Mouse (Mus musculus) forebrain, embryonic 12.5 days (tissue): ENCODE results near the gene Prtg. TPM values are rescaled to one million over a fixed set of nuclear protein-coding genes. Genes with fewer than 3 reads are reported as not detected.

Experiments
- ATAC-seq: fragments of 200-750 bp; cut with Nextera tagmentation; 2 replicates; pipeline ENCODE4 v1.8.0; 2017; ENCODE audit warnings: moderate TSS enrichment; ENCODE audit not compliant: low FRiP score
- H3K27ac ChIP-seq: fragments of 300-500 bp; sonication (generic); 2 replicates; pipeline ENCODE4 v1.5.1; 2016; ENCODE audit warnings: mild to moderate bottlenecking
- H3K27me3 ChIP-seq: fragments of 300-500 bp; sonication (generic); 2 replicates; pipeline ENCODE4 v1.6.1; 2016; ENCODE audit warnings: mild to moderate bottlenecking
- H3K36me3 ChIP-seq: fragments of 300-500 bp; sonication (generic); replicated peaks from 2 replicates; pipeline ENCODE4 v1.6.1; 2016; ENCODE audit warnings: mild to moderate bottlenecking
- H3K4me1 ChIP-seq: fragments of 300-500 bp; sonication (generic); 2 replicates; pipeline ENCODE4 v1.6.1; 2016
- H3K4me2 ChIP-seq: fragments of 300-500 bp; sonication (generic); 2 replicates; pipeline ENCODE4 v1.6.1; 2016; ENCODE audit warnings: mild to moderate bottlenecking, moderate library complexity
- H3K4me3 ChIP-seq: fragments of 300-500 bp; sonication (generic); replicated peaks from 2 replicates; pipeline ENCODE4 v1.5.1; 2016; ENCODE audit warnings: mild to moderate bottlenecking
- H3K9ac ChIP-seq: fragments of 300-500 bp; sonication (generic); 2 replicates; pipeline ENCODE4 v1.6.1; 2016; ENCODE audit warnings: mild to moderate bottlenecking
- H3K9me3 ChIP-seq: fragments of 300-500 bp; sonication (generic); 2 replicates; pipeline ENCODE4 v1.6.1; 2016
- WGBS: fragments of 180-500 bp; shearing (Covaris S2); methylation state at CpG from one replicate; pipeline ENCODE4 v1.1.7; 2016; 5-methylcytosine and 5-hydroxymethylcytosine counted together
- polyA plus RNA-seq: library from polyadenylated mRNA; unstranded; fragments of >200 nt; fragmentation: Nextera tagmentation; extraction: Ambion mirVana; gene quantifications from 2 replicates; pipeline ENCODE4 v1.2.1, GENCODE M21; 2016

Prtg gene
- 1.7 and 2.7 TPM in 2 replicates for polyA plus RNA-seq

DNA sequence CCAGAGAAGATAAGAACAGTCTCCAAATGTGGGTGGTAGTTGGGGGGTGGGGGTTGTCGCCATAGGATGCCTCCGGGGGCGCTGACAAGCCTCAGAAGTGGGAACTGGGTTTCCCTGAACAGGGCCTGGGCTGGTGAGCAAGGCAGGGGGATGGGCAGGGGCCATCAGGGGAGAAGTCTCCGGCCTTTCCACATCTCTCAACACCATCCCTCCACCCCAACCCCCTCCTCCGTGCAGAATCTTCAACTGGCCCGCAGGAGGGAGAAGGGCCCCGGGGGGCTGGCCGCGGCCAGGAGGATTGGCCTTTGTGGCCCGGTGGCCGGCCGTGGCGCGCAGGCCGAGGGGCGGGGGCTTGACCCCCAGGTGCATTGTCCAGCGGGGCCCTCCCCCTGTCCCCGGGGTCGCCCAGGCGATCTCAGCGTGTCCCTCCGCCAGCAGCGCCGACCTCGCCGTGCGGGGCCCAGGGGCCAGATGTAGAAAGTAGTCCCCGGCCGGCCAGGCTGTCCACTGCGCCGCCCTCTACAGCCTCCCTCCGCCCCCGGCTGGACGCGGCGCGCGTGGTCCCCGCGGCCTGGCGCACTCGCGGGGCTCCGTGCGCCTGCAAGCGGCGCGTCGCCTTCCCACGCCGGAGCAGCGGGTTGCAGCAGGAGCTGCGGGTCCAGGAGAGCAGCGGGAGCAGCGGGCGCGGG is at the start of gene Prtg:
Prtg (plus strand) TSS at position 144 of the 689 bp plus-strand sequence.
- peak; percentile 78 for ATAC-seq
- peak within 1 kb of the TSS; percentile 72 for H3K9ac ChIP-seq
- peak within 1 kb of the TSS; percentile 97 for H3K4me2 ChIP-seq
- H3K4me3 ChIP-seq: peak within 1 kb of the TSS; percentile 61
- H3K9me3 ChIP-seq: no peaks in the 10 kb centered on the region
- H3K27me3 ChIP-seq: peaks cover 29% of the 10 kb centered on the region
- H3K27ac ChIP-seq: peak within 1 kb of the TSS; percentile 77
- WGBS: 1% methylated on average over 37 of the region's 57 CpGs
- peaks cover 27% of the 10 kb centered on the region for H3K4me1 ChIP-seq
- H3K36me3 ChIP-seq: no peaks in the 10 kb centered on the region

DNA sequence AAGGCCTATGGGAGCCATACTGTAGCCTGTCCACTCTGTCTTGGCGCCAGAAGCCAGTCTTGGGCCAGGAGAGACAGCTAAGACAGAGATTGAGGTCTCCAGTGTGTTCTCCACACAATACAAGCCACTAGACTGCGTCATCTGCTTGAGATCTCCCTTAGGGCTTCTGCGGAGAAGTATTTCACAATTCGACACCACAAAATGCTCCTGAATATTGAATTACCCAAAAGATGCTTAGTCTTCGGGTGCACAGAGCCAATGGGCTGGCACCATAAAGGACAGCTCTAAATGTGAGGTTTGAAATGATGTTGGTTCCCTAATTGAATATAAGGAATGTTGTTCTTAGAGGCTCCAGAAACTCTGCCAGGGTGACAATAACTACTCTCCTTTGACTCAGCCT is 49.5 kb upstream of the Prtg start:
- H3K9ac ChIP-seq: no peak overlapping the region
- no peak overlapping the region for H3K4me3 ChIP-seq
- no peaks in the 10 kb centered on the region for H3K36me3 ChIP-seq
- no peaks in the 10 kb centered on the region for H3K27me3 ChIP-seq
- WGBS: 83% methylated on average over 5 of the region's 5 CpGs
- no peak overlapping the region for H3K27ac ChIP-seq
- no peaks in the 10 kb centered on the region for H3K9me3 ChIP-seq
- ATAC-seq: no peak
- H3K4me1 ChIP-seq: peaks cover 16% of the 10 kb centered on the region
- no peak overlapping the region for H3K4me2 ChIP-seq

DNA sequence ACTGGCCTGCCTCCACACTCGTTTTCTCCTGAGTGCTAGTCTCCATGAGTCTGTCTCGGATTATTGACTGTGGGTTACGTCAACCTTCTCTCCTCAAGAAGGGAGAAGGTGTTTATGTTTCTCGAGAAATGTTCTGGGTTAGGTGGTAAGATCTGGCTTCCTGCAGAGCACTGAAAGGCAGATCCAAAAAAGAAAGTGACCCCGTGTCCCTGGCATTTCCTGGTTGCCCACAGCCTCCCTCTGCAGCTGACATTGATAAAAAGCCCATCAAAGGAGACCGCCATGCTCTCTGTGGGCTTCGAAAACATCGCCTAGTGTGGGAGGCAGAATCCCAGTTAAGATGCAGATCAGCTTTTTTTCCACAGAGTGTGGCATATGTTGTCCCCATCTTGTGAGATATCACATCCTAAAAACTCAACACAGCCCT is 48.0 kb upstream of the Prtg start:
- no peak overlapping the region for H3K9ac ChIP-seq
- H3K36me3 ChIP-seq: no peaks in the 10 kb centered on the region
- no peak overlapping the region for H3K4me3 ChIP-seq
- H3K27me3 ChIP-seq: no peaks in the 10 kb centered on the region
- 74% methylated on average over 8 of the region's 8 CpGs for WGBS
- no peak overlapping the region for H3K27ac ChIP-seq
- H3K4me2 ChIP-seq: no peak overlapping the region
- no peak for ATAC-seq
- no peaks in the 10 kb centered on the region for H3K9me3 ChIP-seq
- H3K4me1 ChIP-seq: peaks cover 15% of the 10 kb centered on the region

DNA sequence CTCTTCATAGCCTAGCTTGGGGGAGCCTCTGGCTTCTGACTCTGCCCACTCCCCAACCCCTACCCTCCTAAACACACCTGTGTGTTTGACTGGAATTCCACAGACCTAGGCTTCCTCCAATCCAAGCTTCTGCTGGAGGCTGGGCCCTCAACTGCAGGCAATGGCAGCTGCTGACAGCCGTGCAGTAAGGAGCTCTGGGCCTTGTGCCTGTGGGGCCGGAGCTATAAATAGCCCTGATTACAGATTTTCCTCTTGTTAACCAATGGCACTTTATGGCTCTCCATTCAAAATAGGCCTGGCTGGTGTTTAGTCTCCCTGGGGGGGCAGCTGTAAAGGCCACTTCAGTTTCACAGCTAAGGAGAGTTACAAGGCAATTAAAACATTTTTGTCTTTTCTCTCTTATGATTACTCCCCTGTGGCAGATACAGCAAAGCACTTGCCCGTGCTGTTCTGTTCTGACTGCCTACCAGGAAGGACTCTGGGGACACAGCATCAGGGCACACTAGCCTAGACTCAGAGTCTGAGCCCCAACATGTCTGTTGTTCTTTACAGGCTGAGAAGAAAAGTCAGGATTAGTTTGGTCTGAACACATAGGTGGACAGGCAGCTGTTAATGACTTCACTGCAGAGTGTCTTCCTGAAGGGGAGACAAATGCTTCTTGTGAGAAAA is 43.5 kb upstream of the Prtg start:
- Histone ChIP-seq H3K27me3 (no peaks in the 10 kb centered on the region), H3K27ac (peak overlapping the region; percentile 57), H3K36me3 (no peaks in the 10 kb centered on the region), H3K9ac (no peak overlapping the region), H3K4me3 (no peak overlapping the region), H3K4me1 (peaks cover 21% of the 10 kb centered on the region), H3K9me3 (no peaks in the 10 kb centered on the region), H3K4me2 (no peak overlapping the region)
- WGBS: 14% methylated on average over 3 of the region's 3 CpGs
- ATAC-seq: peak; percentile 59; the same call in 1 of the 2 replicates

DNA sequence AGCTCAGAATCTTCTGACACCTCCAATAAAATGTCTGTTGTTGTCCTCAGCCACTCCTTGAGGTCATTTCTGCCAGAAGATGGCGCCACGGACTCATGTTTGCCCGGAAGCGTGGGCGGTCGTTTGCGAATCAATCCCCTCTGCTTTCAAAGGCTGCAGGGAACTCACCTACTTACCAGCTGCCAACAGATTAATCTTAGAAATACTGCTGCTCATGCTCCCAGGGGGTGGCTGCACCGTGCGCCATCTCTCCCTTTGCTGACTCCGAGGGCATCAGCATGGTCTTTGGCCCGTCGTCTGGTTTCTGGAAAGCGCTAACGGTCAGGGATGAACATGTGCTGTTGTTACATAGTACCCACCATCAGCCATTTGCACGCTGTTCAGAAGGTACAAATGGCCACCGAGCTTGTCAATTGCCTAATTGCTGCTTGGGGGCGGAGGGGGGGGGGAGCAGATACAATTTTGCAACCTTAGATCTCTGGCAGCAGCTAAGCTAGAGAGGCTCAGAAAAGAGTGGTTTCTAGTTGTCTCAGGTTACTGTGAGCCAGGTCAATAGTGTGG is 39.8 kb upstream of the Prtg start:
- H3K4me1 ChIP-seq: peaks cover 21% of the 10 kb centered on the region
- H3K27ac ChIP-seq: no peak overlapping the region
- peak overlapping the region; percentile 28 for H3K4me3 ChIP-seq
- H3K27me3 ChIP-seq: no peaks in the 10 kb centered on the region
- peak; percentile 64 for ATAC-seq
- no peaks in the 10 kb centered on the region for H3K9me3 ChIP-seq
- peak overlapping the region; percentile 55 for H3K4me2 ChIP-seq
- H3K36me3 ChIP-seq: no peaks in the 10 kb centered on the region
- peak overlapping the region; percentile 44; the same call in 1 of the 2 replicates for H3K9ac ChIP-seq
- under 1% methylated on average over 17 of the region's 17 CpGs for WGBS

DNA sequence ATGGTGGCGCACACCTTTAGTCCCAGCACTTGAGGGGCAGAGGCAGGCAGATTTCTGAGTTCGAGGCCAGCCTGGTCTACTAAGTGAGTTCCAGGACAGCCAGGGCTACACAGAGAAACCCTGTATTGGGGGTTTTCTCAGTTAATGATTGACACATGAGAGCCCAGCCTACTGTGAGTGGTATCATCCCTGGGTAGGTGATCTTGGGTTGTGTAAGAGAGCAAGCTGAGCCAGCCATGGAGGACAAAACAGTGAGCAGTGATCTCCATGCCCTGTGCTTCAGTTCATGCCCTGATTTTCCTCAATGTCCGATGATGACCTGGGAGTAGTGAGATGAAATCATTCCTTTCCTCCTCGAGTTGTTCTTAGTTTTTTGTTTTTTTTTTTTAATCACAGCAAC is 31.7 kb upstream of the Prtg start:
- WGBS: 88% methylated on average over 4 of the region's 4 CpGs

DNA sequence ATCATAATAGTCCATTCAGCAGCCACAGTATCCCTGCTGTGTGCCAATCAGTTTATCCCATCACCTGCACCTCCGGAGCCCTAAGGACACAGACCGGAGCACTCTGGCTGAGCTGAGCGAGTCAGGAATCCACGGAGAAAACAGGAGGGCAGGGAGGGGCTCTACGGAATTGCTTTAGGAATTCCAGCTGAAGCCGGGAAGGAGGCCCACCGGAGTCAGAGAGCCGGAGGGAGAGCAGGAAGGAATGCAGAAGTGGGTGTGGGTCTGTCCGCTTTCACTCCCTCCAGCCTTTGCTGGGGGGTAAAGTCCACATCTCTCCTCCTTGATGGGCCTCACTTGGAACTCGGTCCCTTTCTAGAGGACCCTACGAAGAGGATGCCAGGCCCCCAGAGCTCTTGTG is 27.7 kb upstream of the Prtg start:
- WGBS: 66% methylated on average over 11 of the region's 11 CpGs
- H3K27me3 ChIP-seq: peaks cover 5% of the 10 kb centered on the region
- H3K4me2 ChIP-seq: no peak overlapping the region

More for the DNA sequence above, 31.7 kb upstream of the Prtg start:
- H3K4me1 ChIP-seq: peaks cover 5% of the 10 kb centered on the region
- H3K9me3 ChIP-seq: no peaks in the 10 kb centered on the region
- no peak for ATAC-seq
- H3K4me3 ChIP-seq: no peak overlapping the region
- no peaks in the 10 kb centered on the region for H3K36me3 ChIP-seq
- no peak overlapping the region for H3K9ac ChIP-seq
- H3K27ac ChIP-seq: no peak overlapping the region
- H3K27me3 ChIP-seq: no peaks in the 10 kb centered on the region
- no peak overlapping the region for H3K4me2 ChIP-seq

DNA sequence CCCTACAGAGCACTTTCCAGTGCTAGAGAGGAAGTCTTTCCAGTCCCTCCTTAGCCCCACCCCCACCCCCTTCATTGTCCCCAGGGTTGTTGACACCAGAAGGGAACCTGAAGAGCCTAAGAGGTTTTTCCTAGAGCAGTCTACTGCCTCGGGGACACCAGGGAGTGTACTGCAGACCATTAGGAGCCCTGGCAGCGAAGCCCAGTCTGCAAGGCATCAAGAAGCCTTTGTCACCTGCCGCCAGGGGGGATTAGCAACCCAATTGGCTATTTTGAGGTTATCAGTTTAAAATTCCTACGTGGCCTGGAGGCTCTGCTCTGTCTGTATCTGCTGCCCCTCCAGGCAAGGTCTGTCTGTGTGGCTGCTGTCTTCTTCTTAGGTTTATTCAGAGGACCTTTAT is 26.9 kb upstream of the Prtg start:
- H3K4me3 ChIP-seq: no peak overlapping the region
- H3K4me2 ChIP-seq: no peak overlapping the region
- 10% methylated on average over 4 of the region's 4 CpGs for WGBS
- no peak for ATAC-seq
- peaks cover 5% of the 10 kb centered on the region for H3K27me3 ChIP-seq
- no peak overlapping the region for H3K27ac ChIP-seq
- H3K9me3 ChIP-seq: no peaks in the 10 kb centered on the region
- no peak overlapping the region for H3K9ac ChIP-seq
- H3K36me3 ChIP-seq: no peaks in the 10 kb centered on the region
- peaks cover 7% of the 10 kb centered on the region for H3K4me1 ChIP-seq

More for the DNA sequence above, 27.7 kb upstream of the Prtg start:
- no peak for ATAC-seq
- Histone ChIP-seq H3K9me3 (no peaks in the 10 kb centered on the region), H3K27ac (no peak overlapping the region), H3K4me3 (no peak overlapping the region), H3K9ac (no peak overlapping the region), H3K36me3 (no peaks in the 10 kb centered on the region), H3K4me1 (peaks cover 7% of the 10 kb centered on the region)

DNA sequence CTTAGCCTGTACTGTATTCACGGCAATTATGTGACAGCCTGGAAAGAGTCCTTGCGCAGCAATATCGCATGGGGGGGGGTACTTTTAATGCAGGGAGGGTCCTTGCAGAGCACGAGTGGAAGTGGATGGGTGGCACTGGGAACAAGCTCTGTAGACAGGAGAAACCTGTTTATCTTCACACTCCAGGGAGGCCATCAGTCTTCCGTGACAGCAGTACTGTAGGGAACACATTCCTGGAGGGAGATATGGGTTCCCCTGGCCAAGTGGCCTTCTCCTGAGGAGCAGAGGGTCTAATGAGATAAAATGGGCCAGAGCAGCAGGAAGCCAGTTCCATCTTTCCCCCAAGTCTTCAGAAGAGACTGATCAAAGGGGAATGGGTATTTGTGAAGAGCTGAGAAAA is 26.0 kb upstream of the Prtg start:
- Histone ChIP-seq H3K27me3 (peaks cover 5% of the 10 kb centered on the region), H3K4me3 (no peak overlapping the region), H3K4me1 (peaks cover 7% of the 10 kb centered on the region), H3K9ac (no peak overlapping the region), H3K9me3 (no peaks in the 10 kb centered on the region), H3K4me2 (no peak overlapping the region), H3K27ac (no peak overlapping the region), H3K36me3 (no peaks in the 10 kb centered on the region)
- ATAC-seq: no peak
- 57% methylated on average over 5 of the region's 5 CpGs for WGBS

DNA sequence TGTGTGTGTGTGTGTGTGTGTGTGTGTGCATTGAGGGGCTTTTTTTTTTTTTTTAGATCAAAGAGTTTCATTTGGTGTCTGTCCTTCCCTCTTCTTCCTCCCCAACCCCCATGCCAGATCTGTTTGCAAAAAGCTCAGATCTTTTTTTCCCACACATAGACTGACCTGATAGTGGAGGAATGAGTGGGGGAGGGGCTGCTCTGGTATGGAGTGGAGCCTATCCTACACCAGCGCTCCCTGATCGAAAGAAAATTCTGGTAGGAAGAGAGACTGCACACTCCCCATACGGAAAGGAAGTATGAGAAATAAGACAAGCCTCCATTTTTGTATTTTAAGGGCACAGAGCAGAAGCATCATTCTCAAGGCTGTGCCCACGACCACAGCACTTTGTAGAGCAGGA is 25.2 kb upstream of the Prtg start:
- Histone ChIP-seq H3K27me3 (peaks cover 5% of the 10 kb centered on the region), H3K4me2 (no peak overlapping the region), H3K36me3 (no peaks in the 10 kb centered on the region), H3K9ac (no peak overlapping the region), H3K9me3 (no peaks in the 10 kb centered on the region), H3K27ac (no peak overlapping the region), H3K4me3 (no peak overlapping the region), H3K4me1 (peaks cover 7% of the 10 kb centered on the region)
- 62% methylated on average over 4 of the region's 4 CpGs for WGBS
- ATAC-seq: no peak

DNA sequence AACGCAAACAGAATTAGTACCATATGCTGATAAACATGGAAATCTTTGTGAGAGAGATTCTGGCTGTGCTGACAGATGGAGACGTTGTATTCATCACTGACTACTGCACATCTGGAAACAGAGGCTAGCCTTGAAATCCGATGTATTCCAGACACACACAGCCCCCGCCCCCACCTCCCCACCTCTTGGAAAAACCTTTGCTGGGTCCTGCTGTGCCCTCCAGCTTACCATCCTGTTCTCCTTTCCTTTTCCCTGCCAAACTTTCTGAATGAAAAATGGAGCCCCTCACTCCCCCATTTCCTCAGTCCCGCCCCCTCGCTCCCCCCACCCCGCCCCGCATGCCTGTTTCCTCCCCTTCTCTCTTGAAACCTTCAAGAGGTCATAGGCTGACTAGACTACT is 24.6 kb upstream of the Prtg start:
- Histone ChIP-seq H3K9me3 (no peaks in the 10 kb centered on the region), H3K4me2 (no peak overlapping the region), H3K27ac (no peak overlapping the region), H3K27me3 (peaks cover 5% of the 10 kb centered on the region), H3K36me3 (no peaks in the 10 kb centered on the region), H3K4me3 (no peak overlapping the region), H3K4me1 (peaks cover 7% of the 10 kb centered on the region), H3K9ac (no peak overlapping the region)
- no peak for ATAC-seq
- 63% methylated on average over 8 of the region's 8 CpGs for WGBS

DNA sequence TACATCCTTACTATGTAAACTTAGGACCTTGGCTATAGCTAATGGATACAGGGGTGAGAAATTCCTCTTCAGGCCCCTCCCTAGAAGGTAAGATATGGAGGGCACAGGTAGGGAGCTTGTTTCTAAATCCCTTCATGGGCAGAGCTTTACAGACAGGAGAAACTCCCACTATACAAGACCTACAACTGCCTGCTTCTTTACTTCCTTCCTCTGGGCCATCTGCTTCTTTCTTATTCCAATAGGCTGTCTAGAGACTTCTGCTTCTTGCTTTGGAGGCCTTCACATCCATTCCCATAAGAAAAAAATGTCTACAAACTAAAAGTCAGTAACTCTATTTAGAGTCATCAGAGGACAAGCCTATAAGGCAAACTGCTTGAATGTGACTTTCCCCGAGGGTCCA is 18.9 kb upstream of the Prtg start:
- ATAC-seq: no peak
- H3K4me2 ChIP-seq: no peak overlapping the region

More for the DNA sequence above, 18.9 kb upstream of the Prtg start:
- WGBS: 83% methylated on average over 1 of the region's 1 CpGs
- Histone ChIP-seq H3K4me3 (no peak overlapping the region), H3K4me1 (0 out of 2 replicates have a peak, but pooled peaks cover 6% of the 10 kb centered on the region), H3K27me3 (no peaks in the 10 kb centered on the region), H3K36me3 (no peaks in the 10 kb centered on the region), H3K27ac (no peak overlapping the region), H3K9ac (no peak overlapping the region), H3K9me3 (no peaks in the 10 kb centered on the region)
